Mouse (Mus musculus): ENCODE measurements around the gene Sval3.

Sval3 gene

DNA sequence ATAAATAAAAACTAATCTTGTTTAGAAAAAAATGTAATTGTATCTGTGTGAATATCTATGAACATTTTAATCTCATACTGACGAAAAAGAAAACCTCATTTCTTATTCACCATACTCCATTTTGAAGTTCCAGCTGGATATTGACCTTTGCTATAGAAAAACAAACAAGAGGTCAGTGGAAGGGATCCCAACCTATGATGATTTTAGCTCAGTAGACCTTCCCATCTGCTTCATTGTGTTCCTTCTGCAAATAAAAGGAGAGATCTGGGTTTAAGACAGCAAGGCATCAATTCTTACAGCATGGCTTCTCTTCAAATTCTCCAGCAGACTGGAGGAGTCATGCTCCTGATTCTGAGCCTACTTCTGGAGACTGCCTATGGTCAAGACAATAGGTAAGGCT is at the start of gene Sval3:
Gene Sval3 (plus strand): TSS at position 301 of the 400 bp plus-strand sequence.
- no peaks in the 10 kb centered on the region for H3K4me1 ChIP-seq (replicated peaks; ENCODE audit: low read depth, low read length)
- H3K9me3 ChIP-seq (ENCODE audit: low read length): no peaks in the 10 kb centered on the region
- H3K27me3 ChIP-seq (ENCODE audit: insufficient read depth, low read length): no peaks in the 10 kb centered on the region
- H3K36me3 ChIP-seq (ENCODE audit: insufficient read depth, low read length): no peaks in the 10 kb centered on the region
- no peak within 1 kb of the TSS for H3K4me3 ChIP-seq (replicated peaks; ENCODE audit: low read length)
- TF ChIP-seq CTCF (conservative IDR thresholded peaks at IDR 0.05; ENCODE audit: low read length) (no peak), POU5F1 (IDR thresholded peaks at IDR 0.05; ENCODE audit: borderline replicate concordance, low read length) (no peak), NANOG (IDR thresholded peaks at IDR 0.05; ENCODE audit: borderline replicate concordance, low read length) (no peak)

DNA sequence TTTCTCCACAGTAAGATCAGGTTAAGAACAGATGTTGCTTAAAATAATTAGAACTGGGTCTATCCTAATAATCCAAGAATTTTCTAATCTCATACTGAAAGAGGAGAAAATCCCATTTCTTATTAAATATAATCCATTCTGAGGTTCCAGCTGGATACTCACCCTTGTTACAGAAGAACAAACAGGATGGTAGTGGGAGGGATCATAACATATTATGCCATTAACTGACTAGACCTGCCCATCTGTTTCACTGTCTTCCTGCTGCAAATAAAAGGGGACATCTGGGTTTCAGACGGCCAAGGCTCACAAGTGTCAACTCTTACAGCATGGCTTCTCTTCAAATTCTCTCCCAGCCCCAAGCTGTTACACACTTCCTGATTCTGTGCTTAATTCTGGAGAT is 16.6 kb upstream of the Sval3 start, which contains the start of gene Sval1:
Gene Sval1 (plus strand): TSS at position 301 of the 400 bp plus-strand sequence.
- Histone ChIP-seq H3K4me3 (replicated peaks; ENCODE audit: low read length) (no peak within 1 kb of the TSS), H3K4me1 (replicated peaks; ENCODE audit: low read depth, low read length) (no peaks in the 10 kb centered on the region), H3K27me3 (ENCODE audit: insufficient read depth, low read length) (no peaks in the 10 kb centered on the region), H3K36me3 (ENCODE audit: insufficient read depth, low read length) (no peaks in the 10 kb centered on the region), H3K9me3 (ENCODE audit: low read length) (no peaks in the 10 kb centered on the region)
- TF ChIP-seq POU5F1 (IDR thresholded peaks at IDR 0.05; ENCODE audit: borderline replicate concordance, low read length) (no peak), NANOG (IDR thresholded peaks at IDR 0.05; ENCODE audit: borderline replicate concordance, low read length) (no peak)
